Mouse (Mus musculus) myocyte (in vitro differentiated cells): ENCODE measurements around the gene Nmrk2.

Source experiments
- E2F4 ChIP-seq: IDR thresholded peaks from one replicate; pipeline ENCODE4 v1.6.1; 2011; ENCODE audit warnings: mild to moderate bottlenecking, control low read depth, moderate library complexity; ENCODE audit not compliant: insufficient read depth
- MAX ChIP-seq: IDR thresholded peaks from one replicate; pipeline ENCODE4 v1.6.1; 2011; ENCODE audit warnings: low read depth, mild to moderate bottlenecking, control low read depth
- MYOG ChIP-seq, 3 experiments: IDR thresholded peaks; one replicate each; pipeline ENCODE4 v1.6.1; 2011; ENCODE audit warnings: control low read depth in 2 of 3, low read depth in 2 of 3, mild to moderate bottlenecking in 2 of 3; ENCODE audit not compliant: insufficient read length in 2 of 3, control insufficient read depth in 1 of 3, insufficient read depth in 1 of 3
- POLR2A ChIP-seq: IDR thresholded peaks from one replicate; pipeline ENCODE4 v1.6.1; 2011; ENCODE audit warnings: low read depth, mild to moderate bottlenecking, control low read depth, moderate library complexity; ENCODE audit not compliant: insufficient read length
- POLR2AphosphoS2 ChIP-seq: IDR thresholded peaks from one replicate; pipeline ENCODE4 v1.6.1; 2011; ENCODE audit warnings: low read depth, control low read depth; ENCODE audit not compliant: insufficient read length
- REST ChIP-seq: IDR thresholded peaks from one replicate; pipeline ENCODE4 v1.6.1; 2011; ENCODE audit warnings: mild to moderate bottlenecking, control low read depth, moderate library complexity; ENCODE audit not compliant: insufficient read depth, insufficient read length
- SRF ChIP-seq: IDR thresholded peaks from one replicate; pipeline ENCODE4 v1.6.1; 2011; ENCODE audit warnings: low read depth; ENCODE audit not compliant: control insufficient read depth, insufficient read length
- TCF12 ChIP-seq: IDR thresholded peaks from one replicate; pipeline ENCODE4 v1.6.1; 2011; ENCODE audit warnings: mild to moderate bottlenecking, control low read depth; ENCODE audit not compliant: poor library complexity, insufficient read depth, severe bottlenecking
- USF1 ChIP-seq: IDR thresholded peaks from one replicate; pipeline ENCODE4 v1.6.1; 2011; ENCODE audit warnings: low read depth, mild to moderate bottlenecking, control low read depth, moderate library complexity

DNA sequence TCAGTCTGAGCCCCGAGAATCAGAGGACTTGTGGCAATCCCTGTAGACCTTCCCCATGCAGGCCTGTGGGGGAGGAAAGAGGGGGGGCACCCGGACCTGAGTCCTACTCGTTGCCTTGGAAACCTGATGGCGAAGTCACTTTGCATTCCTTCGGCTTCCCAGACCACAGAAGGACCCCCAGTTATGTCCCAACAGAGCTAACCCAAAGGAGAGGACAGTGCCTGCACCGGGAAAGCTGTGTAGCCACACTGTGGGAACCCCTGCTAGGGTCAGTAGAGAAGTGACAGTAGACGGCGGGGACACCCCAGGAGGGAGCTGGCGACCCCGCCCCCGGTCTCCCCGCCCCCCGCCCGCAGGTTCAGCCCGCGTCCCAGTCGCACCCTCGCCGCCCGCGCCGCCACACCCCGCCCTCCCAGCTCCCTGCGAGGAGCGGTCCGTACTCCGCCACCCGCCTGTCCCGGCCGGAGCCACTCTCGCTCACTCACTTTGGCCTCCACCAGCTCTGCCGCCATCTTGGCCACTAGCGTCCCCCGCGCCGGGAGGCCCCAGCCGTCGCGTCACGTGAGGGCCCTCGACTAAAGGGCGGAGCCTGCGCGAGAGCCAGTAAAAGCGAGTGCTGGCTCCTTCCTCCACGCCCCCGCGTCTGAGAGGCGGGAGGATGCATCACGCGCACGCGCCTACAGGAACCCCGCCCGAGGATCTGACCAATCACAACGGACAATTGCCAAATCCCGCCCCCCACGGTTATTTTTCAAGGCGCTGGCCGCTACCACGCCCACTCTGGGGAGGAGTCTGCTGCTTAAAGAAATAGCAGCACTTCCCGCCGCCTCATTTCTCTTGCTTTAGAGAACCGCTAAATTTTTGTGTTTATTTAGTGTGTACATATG, 34.4 kb downstream of the Nmrk2 start, which contains the start of gene Pias4:
- TF ChIP-seq POLR2A: peak; percentile 95
- TF ChIP-seq USF1: peak; percentile 99
- no peak for TF ChIP-seq REST
- no peak for TF ChIP-seq SRF
- TF ChIP-seq TCF12: no peak
- TF ChIP-seq POLR2AphosphoS2: peak; percentile 91
- no peak for TF ChIP-seq E2F4
- TF ChIP-seq MYOG (IDR thresholded peaks at IDR 0.05; ENCODE audit: control insufficient read depth in 1 of 3, insufficient read depth in 1 of 3, insufficient read length in 2 of 3, low read depth in 2 of 3): peak in 1 of 3 experiments; percentile 32
- no peak for TF ChIP-seq MAX
